Mouse (Mus musculus): ENCODE data around the gene Ccdc125. TPM values are rescaled to one million over a fixed set of nuclear protein-coding genes. Genes with fewer than 3 reads are reported as not detected.

Gene Ccdc125
- polyA plus RNA-seq, 1 experiment: 1.4 TPM

GRCm38 (mm10) chr13:100659864-100660456 is 9.6 kb upstream of the Ccdc125 start:
- TF ChIP-seq CTCF (IDR thresholded peaks at IDR 0.05; ENCODE audit: borderline replicate concordance, insufficient read depth, low read length): peak; percentile 67; the same call in 1 of the 2 replicates
- no peak for TF ChIP-seq POLR2A (IDR thresholded peaks at IDR 0.05; ENCODE audit: low read depth, low read length)

GRCm38 (mm10) chr13:100670181-100670741 is 744 bp downstream of the Ccdc125 start:
- no peak overlapping the region for H3K4me3 ChIP-seq (ENCODE audit: insufficient read depth, low read length)
- no peak overlapping the region for H3K27ac ChIP-seq (ENCODE audit: insufficient read depth, low read length)
- H3K4me1 ChIP-seq (ENCODE audit: control insufficient read depth, insufficient read depth, low read length): no peaks in the 10 kb centered on the region
- TF ChIP-seq POLR2A (IDR thresholded peaks at IDR 0.05; ENCODE audit: low read depth, low read length) (no peak), CTCF (IDR thresholded peaks at IDR 0.05; ENCODE audit: borderline replicate concordance, insufficient read depth, low read length) (no peak)

More at GRCm38 (mm10) chr13:100659864-100660456, 9.6 kb upstream of the Ccdc125 start:
- no peak overlapping the region for H3K27ac ChIP-seq (ENCODE audit: insufficient read depth, low read length)
- H3K4me3 ChIP-seq (ENCODE audit: insufficient read depth, low read length): no peak overlapping the region
- H3K4me1 ChIP-seq (ENCODE audit: control insufficient read depth, insufficient read depth, low read length): no peaks in the 10 kb centered on the region

- Histone ChIP-seq H3K4me1 (ENCODE audit: control insufficient read depth, insufficient read depth, low read length) (no peaks in the 10 kb centered on the region), H3K4me3 (ENCODE audit: insufficient read depth, low read length) (no peak overlapping the region), H3K27ac (ENCODE audit: insufficient read depth, low read length) (no peak overlapping the region)
- TF ChIP-seq POLR2A (IDR thresholded peaks at IDR 0.05; ENCODE audit: low read depth, low read length) (no peak), CTCF (IDR thresholded peaks at IDR 0.05; ENCODE audit: borderline replicate concordance, insufficient read depth, low read length) (no peak)
Observed at GRCm38 (mm10) chr13:100675936-100676635, 6.6 kb downstream of the Ccdc125 start.

- no peaks in the 10 kb centered on the region for H3K4me1 ChIP-seq (ENCODE audit: control insufficient read depth, insufficient read depth, low read length)
- TF ChIP-seq POLR2A (IDR thresholded peaks at IDR 0.05; ENCODE audit: low read depth, low read length): no peak
- no peak for TF ChIP-seq CTCF (IDR thresholded peaks at IDR 0.05; ENCODE audit: borderline replicate concordance, insufficient read depth, low read length)
- H3K27ac ChIP-seq (ENCODE audit: insufficient read depth, low read length): no peak overlapping the region
- no peak overlapping the region for H3K4me3 ChIP-seq (ENCODE audit: insufficient read depth, low read length)
Observed at GRCm38 (mm10) chr13:100681615-100682014, 12.1 kb downstream of the Ccdc125 start.

- no peaks in the 10 kb centered on the region for H3K4me1 ChIP-seq (ENCODE audit: control insufficient read depth, insufficient read depth, low read length)
Observed at GRCm38 (mm10) chr13:100682837-100683236, 13.3 kb downstream of the Ccdc125 start.

GRCm38 (mm10) chr13:100684355-100684754 is 14.8 kb downstream of the Ccdc125 start:
- no peak overlapping the region for H3K27ac ChIP-seq (ENCODE audit: insufficient read depth, low read length)
- no peak for TF ChIP-seq POLR2A (IDR thresholded peaks at IDR 0.05; ENCODE audit: low read depth, low read length)
- no peak for TF ChIP-seq CTCF (IDR thresholded peaks at IDR 0.05; ENCODE audit: borderline replicate concordance, insufficient read depth, low read length)
- no peaks in the 10 kb centered on the region for H3K4me1 ChIP-seq (ENCODE audit: control insufficient read depth, insufficient read depth, low read length)
- no peak overlapping the region for H3K4me3 ChIP-seq (ENCODE audit: insufficient read depth, low read length)

More at GRCm38 (mm10) chr13:100682837-100683236, 13.3 kb downstream of the Ccdc125 start:
- TF ChIP-seq CTCF (IDR thresholded peaks at IDR 0.05; ENCODE audit: borderline replicate concordance, insufficient read depth, low read length) (no peak), POLR2A (IDR thresholded peaks at IDR 0.05; ENCODE audit: low read depth, low read length) (no peak)
- no peak overlapping the region for H3K27ac ChIP-seq (ENCODE audit: insufficient read depth, low read length)
- H3K4me3 ChIP-seq (ENCODE audit: insufficient read depth, low read length): no peak overlapping the region

GRCm38 (mm10) chr13:100687513-100687912 is 18.0 kb downstream of the Ccdc125 start:
- H3K4me3 ChIP-seq (ENCODE audit: insufficient read depth, low read length): no peak overlapping the region
- H3K27ac ChIP-seq (ENCODE audit: insufficient read depth, low read length): no peak overlapping the region
- H3K4me1 ChIP-seq (ENCODE audit: control insufficient read depth, insufficient read depth, low read length): no peaks in the 10 kb centered on the region
- TF ChIP-seq POLR2A (IDR thresholded peaks at IDR 0.05; ENCODE audit: low read depth, low read length) (no peak), CTCF (IDR thresholded peaks at IDR 0.05; ENCODE audit: borderline replicate concordance, insufficient read depth, low read length) (no peak)

- TF ChIP-seq CTCF (IDR thresholded peaks at IDR 0.05; ENCODE audit: borderline replicate concordance, insufficient read depth, low read length) (no peak), POLR2A (IDR thresholded peaks at IDR 0.05; ENCODE audit: low read depth, low read length) (no peak)
- no peaks in the 10 kb centered on the region for H3K4me1 ChIP-seq (ENCODE audit: control insufficient read depth, insufficient read depth, low read length)
- no peak overlapping the region for H3K4me3 ChIP-seq (ENCODE audit: insufficient read depth, low read length)
- H3K27ac ChIP-seq (ENCODE audit: insufficient read depth, low read length): no peak overlapping the region
Observed at GRCm38 (mm10) chr13:100697541-100697940, 28.0 kb downstream of the Ccdc125 start.

- Histone ChIP-seq H3K27ac (ENCODE audit: insufficient read depth, low read length) (no peak overlapping the region), H3K4me3 (ENCODE audit: insufficient read depth, low read length) (no peak overlapping the region), H3K4me1 (ENCODE audit: control insufficient read depth, insufficient read depth, low read length) (no peaks in the 10 kb centered on the region)
- TF ChIP-seq CTCF (IDR thresholded peaks at IDR 0.05; ENCODE audit: borderline replicate concordance, insufficient read depth, low read length) (no peak), POLR2A (IDR thresholded peaks at IDR 0.05; ENCODE audit: low read depth, low read length) (no peak)
Observed at GRCm38 (mm10) chr13:100698866-100699265, 29.3 kb downstream of the Ccdc125 start.

GRCm38 (mm10) chr13:100703468-100703867 is 34.0 kb downstream of the Ccdc125 start:
- no peak overlapping the region for H3K4me3 ChIP-seq (ENCODE audit: insufficient read depth, low read length)
- TF ChIP-seq POLR2A (IDR thresholded peaks at IDR 0.05; ENCODE audit: low read depth, low read length) (no peak), CTCF (IDR thresholded peaks at IDR 0.05; ENCODE audit: borderline replicate concordance, insufficient read depth, low read length) (no peak)
- H3K27ac ChIP-seq (ENCODE audit: insufficient read depth, low read length): no peak overlapping the region
- no peaks in the 10 kb centered on the region for H3K4me1 ChIP-seq (ENCODE audit: control insufficient read depth, insufficient read depth, low read length)
